Mouse (Mus musculus): ENCODE data around the gene Ankrd22.
A peak's percentile ranks its signal among the peaks of the same experiment; 100 is the strongest.

DNA sequence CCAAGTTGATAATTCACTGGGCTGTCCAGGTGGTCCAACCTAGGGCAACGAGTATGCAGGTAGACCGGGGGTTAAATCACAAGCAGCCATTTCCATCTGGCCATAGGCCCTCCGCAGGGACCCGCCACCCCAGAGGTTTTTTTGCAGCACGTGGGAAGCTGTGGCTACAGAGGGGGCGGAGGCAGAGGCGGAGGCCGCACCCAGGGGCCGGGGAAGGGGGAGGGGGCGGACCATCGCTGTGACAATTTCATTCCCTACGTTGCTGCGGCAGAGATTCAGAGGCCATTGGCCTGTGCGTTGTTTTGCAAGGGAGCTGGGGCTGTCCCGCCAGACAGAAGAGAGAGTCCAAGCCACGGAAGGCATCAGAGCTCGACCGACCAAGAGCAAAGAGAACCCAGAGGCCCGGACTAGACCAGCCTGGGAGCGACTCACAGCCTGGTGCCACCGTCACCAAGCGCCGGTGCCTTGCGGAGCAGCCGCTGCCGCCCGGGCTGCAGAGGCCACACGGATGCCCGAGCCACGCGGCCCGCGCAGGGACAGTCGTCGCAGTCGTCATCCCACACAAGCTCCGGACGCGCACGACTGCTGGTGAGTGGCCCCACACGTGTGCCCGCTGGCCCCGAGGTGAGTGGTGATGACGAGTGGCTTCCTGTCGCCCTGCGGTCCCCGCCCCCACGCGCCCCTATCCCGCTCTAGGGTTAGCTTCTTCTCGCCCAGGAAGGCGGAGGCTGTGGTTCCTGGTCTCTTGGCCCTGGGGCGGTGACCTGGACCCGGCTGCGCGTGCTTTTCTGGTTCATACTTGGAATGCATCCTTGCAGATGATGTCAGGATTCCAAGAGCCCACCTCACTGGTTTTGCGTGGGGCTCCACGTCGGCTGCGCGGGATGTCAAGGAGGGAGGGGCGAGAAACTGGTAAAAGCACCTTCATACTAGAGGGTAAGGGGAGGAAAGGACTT is 26.4 kb upstream of the Ankrd22 start, which contains the start of gene Stambpl1:
- peak; percentile 28 for TF ChIP-seq POLR2A (IDR thresholded peaks at IDR 0.05; ENCODE audit: low read depth, low read length)
- TF ChIP-seq CTCF (IDR thresholded peaks at IDR 0.05; ENCODE audit: extremely low read depth, insufficient read depth, insufficient read length, insufficient replicate concordance): no peak

All from spleen, adult 2 months (tissue).